Mouse (Mus musculus): ENCODE data around the gene Pagr1b.
A peak's percentile ranks its signal among the peaks of the same experiment; 100 is the strongest.

- TF ChIP-seq CTCF (IDR thresholded peaks at IDR 0.05; ENCODE audit: low read depth, low read length) (no peak), POLR2A (IDR thresholded peaks at IDR 0.05; ENCODE audit: extremely low read depth, insufficient read depth, low read length) (0 out of 2 replicates have a peak, but pooled peaks have one; percentile 1)
Measured at GRCm38 (mm10) chr7:127025556-127026160, 9.4 kb upstream of the Pagr1b start.

All from liver, adult 2 months (tissue).